Mouse (Mus musculus) G1E-ER4 (cell line): ENCODE data around the gene Rnf181. TPM values are rescaled to one million over a fixed set of nuclear protein-coding genes. Genes with fewer than 3 reads are reported as not detected.

Source experiments
- GATA1 ChIP-seq: IDR thresholded peaks from one replicate; pipeline ENCODE4 v1.8.0; 2012; ENCODE audit warnings: low read length, inconsistent platforms
- polyA plus RNA-seq: library from polyadenylated mRNA; stranded (reverse); fragments of >175 nt; gene quantifications from 2 replicates; pipeline ENCODE4 v1.2.3, GENCODE M21; 2012

Gene Rnf181
- polyA plus RNA-seq, 1 experiment: 99.4 TPM

- TF ChIP-seq GATA1: no peak
These were observed 10.7 kb downstream of the Rnf181 start for GRCm38 (mm10) chr6:72356001-72356532.

GRCm38 (mm10) chr6:72355066-72355911 lies 11.5 kb downstream of the Rnf181 start, which contains the start of gene Tmem150a:
Gene Tmem150a, plus strand, starts transcription at chr6:72355447.
- TF ChIP-seq GATA1: no peak

GRCm38 (mm10) chr6:72354025-72354424 lies 12.7 kb downstream of the Rnf181 start:
- no peak for TF ChIP-seq GATA1

GRCm38 (mm10) chr6:72352636-72353405 lies 13.9 kb downstream of the Rnf181 start:
- no peak for TF ChIP-seq GATA1

GRCm38 (mm10) chr6:72350214-72350613 lies 16.5 kb downstream of the Rnf181 start:
- TF ChIP-seq GATA1: no peak

- no peak for TF ChIP-seq GATA1
These were observed 18.3 kb downstream of the Rnf181 start for GRCm38 (mm10) chr6:72348411-72348810.

- TF ChIP-seq GATA1: no peak
These were observed 19.4 kb downstream of the Rnf181 start, which contains the start of gene 0610030E20Rik for GRCm38 (mm10) chr6:72347166-72347941. Gene 0610030E20Rik, plus strand, starts transcription at chr6:72347317.

- TF ChIP-seq GATA1: no peak
These were observed 20.5 kb downstream of the Rnf181 start for GRCm38 (mm10) chr6:72346261-72346660.

GRCm38 (mm10) chr6:72345633-72346032 lies 21.1 kb downstream of the Rnf181 start:
- no peak for TF ChIP-seq GATA1

- TF ChIP-seq GATA1: no peak
These were observed 21.6 kb downstream of the Rnf181 start, which contains the start of gene Usp39 for GRCm38 (mm10) chr6:72345074-72345567. Gene Usp39, minus strand, starts transcription at chr6:72345184.

- no peak for TF ChIP-seq GATA1
These were observed 22.2 kb downstream of the Rnf181 start for GRCm38 (mm10) chr6:72344396-72345073.

- no peak for TF ChIP-seq GATA1
These were observed 26.3 kb downstream of the Rnf181 start for GRCm38 (mm10) chr6:72340481-72340880.

- TF ChIP-seq GATA1: no peak
These were observed 33.6 kb downstream of the Rnf181 start for GRCm38 (mm10) chr6:72333111-72333510.

GRCm38 (mm10) chr6:72330133-72330532 lies 36.6 kb downstream of the Rnf181 start:
- no peak for TF ChIP-seq GATA1

GRCm38 (mm10) chr6:72329019-72329418 lies 37.7 kb downstream of the Rnf181 start:
- no peak for TF ChIP-seq GATA1
